Mouse (Mus musculus) Patski (cell line): ENCODE measurements at regions not wholly inside any gene's neighbourhood (a gene's known extent, or its start where the extent isn't known, plus 50 kb on each side); places are given as distances from the start of the nearest gene placed in this dataset.

Experiments
- ATAC-seq: fragments of 100-300 bp; one replicate; pipeline ENCODE4 v1.8.0; 2021
- CTCF ChIA-PET: fragments of 350-600 bp; sonication (Branson Sonifier 250); formaldehyde crosslinking; loops from one replicate; lab custom pipeline; 2022; ENCODE audit warnings: inconsistent platforms; lab: Charles Lee
- POLR2A ChIA-PET: fragments of 350-600 bp; sonication (Branson Sonifier 250); formaldehyde crosslinking; loops from one replicate; lab custom pipeline; 2022; ENCODE audit warnings: antibody characterized with exemption, inconsistent platforms; lab: Charles Lee
- DNase-seq: peaks from one replicate; pipeline ENCODE4 v3.0.0-alpha.2; 2011; ENCODE audit warnings: low read depth, low spot score
- H3K27me3 ChIP-seq: fragments of 371-371 bp; one replicate; pipeline ENCODE4 v1.5.1; 2021
- CTCF ChIP-seq: fragments of 100-300 bp; IDR thresholded peaks from one replicate; pipeline ENCODE4 v1.5.1; 2021
- in situ Hi-C: fragments of 300-500 bp; cut with MboI; formaldehyde crosslinking; loops from 3 replicates; pipeline ENCODE4 v1.11.1; 2018; ENCODE audit warnings: low pct_unique_long_range_greater_than_20kb, mixed read lengths

DNA sequence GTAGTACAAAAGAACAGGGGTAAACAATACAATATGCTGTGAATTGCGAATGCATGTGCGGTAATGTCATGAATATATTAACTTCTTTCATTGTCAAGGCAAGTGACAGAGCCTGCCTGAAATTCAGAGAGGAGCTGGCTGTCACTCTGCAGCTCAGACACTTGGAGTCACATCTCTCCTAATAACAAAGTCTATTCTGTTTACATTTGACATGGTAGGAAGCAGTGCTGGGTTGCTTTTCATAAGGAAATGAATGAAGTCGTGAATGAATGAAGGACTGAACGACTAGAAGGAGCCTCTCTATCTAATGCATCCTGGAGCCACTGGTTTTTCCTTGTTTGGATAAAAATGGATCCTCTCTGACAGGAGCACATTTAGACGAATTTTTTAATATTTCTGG is 1053.9 kb downstream of the 5730522E02Rik start:
- no peak for DNase-seq
- ChIA-PET POLR2A (no interaction called here), CTCF (no interaction called here)
- ATAC-seq = no peak
- H3K27me3 ChIP-seq = no peaks in the 10 kb centered on the region
- no peak for TF ChIP-seq CTCF
- in situ Hi-C loops = no loop called here

DNA sequence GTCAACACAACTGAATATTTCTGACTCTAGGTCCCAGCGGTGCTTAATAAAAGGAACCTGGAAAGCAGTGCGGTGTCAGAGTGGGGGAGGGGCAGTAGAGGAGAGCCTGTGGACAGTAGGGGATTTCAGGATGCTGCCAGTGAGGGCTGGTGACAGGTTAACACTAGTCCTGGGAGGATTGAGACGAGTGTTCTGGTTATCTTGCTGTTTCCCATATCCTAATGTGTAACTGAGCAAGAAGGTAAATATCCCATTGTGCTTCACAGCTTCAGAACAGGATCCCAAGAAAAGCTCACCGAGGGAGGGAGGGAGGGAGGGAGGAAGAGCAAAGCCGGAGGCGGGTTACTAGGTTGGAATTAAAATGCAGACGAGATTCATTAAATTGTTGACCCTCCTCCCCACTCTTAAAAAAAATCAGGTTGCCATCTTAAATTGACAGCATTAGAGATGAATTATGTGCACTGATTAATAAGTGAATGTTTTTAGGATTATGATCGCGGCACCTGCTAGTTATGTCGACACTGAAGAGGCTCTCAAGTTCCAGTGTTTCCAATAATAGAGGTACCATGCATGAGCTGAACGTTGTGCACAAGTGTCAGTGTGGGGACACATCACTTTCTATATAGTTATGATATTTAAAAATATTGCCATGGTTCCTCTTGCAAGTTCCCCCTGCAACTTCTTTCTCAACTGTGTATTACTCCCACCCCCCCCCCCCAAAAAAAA is 1053.3 kb downstream of the 5730522E02Rik start:
- no peaks in the 10 kb centered on the region for H3K27me3 ChIP-seq
- CTCF ChIA-PET = no interaction called here
- ATAC-seq = no peak
- POLR2A ChIA-PET = no interaction called here
- in situ Hi-C loops = no loop called here
- DNase-seq = no peak
- TF ChIP-seq CTCF = no peak

DNA sequence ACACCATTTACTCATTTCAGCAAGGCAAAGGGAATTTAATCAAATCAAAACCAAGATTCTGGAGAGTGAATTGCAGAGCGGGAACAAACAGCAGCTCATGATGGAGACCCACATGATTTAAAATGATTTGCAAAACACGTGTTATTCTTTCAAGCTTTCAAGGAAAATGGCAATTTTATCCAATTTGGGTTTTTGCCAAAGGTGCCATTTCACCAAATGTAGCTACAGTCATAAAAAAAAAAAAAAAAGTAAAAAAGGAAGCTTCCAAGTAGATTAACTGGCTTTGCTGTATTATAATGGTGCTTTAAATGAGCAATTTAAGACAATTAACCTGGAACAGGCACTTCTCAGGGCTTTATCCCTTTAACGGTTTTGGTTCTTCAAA is 1052.7 kb downstream of the 5730522E02Rik start:
- CTCF ChIA-PET = no interaction called here
- in situ Hi-C loops = no loop called here

DNA sequence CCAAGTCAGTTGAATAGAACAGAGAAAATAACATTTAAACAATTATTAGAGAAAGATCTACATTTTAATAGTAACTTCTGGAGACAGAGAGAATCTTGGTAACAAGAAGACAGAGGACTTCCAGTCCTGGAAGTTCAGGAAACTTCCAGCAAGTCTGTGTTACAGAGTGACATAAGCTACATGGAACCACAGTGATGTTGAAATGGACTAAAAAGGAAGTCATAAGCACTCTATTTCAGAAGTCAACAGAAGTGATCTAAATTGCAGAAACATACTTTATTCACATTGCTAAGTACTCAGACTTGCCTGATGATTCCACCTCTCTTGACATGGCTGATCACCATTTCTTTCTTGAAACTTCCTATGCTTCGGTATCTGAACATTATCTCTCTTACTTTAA is 1051.7 kb downstream of the 5730522E02Rik start:
- in situ Hi-C loops = no loop called here
- CTCF ChIA-PET = no interaction called here
- H3K27me3 ChIP-seq = no peaks in the 10 kb centered on the region
- POLR2A ChIA-PET = no interaction called here
- no peak for DNase-seq
- no peak for ATAC-seq
- no peak for TF ChIP-seq CTCF

More for the DNA sequence above, 1052.7 kb downstream of the 5730522E02Rik start:
- TF ChIP-seq CTCF = no peak
- no peaks in the 10 kb centered on the region for H3K27me3 ChIP-seq
- no peak for DNase-seq
- POLR2A ChIA-PET = no interaction called here
- ATAC-seq = no peak

DNA sequence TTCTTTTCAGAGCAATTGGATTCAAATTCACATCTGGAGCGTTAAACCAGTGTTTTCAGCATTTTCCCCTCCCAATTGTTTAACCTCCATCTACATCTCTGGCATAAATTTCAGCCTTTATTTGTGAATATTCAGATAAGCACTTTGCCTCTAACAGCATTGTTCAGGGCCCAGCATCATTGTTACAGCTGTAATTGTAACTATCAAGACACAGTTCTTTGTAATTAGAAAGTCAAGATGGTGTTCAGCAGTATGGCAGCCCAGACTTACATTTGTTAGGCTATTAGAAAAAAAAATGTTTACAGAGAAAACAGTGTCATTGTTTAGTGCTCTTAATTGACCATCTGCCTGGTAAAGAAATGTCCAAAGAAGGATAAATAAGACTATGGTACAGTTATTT is 1042.6 kb downstream of the 5730522E02Rik start:
- ChIA-PET CTCF (no interaction called here), POLR2A (no interaction called here)
- H3K27me3 ChIP-seq = no peaks in the 10 kb centered on the region
- DNase-seq (no peak), ATAC-seq (no peak)
- in situ Hi-C loops = no loop called here
- TF ChIP-seq CTCF = no peak

DNA sequence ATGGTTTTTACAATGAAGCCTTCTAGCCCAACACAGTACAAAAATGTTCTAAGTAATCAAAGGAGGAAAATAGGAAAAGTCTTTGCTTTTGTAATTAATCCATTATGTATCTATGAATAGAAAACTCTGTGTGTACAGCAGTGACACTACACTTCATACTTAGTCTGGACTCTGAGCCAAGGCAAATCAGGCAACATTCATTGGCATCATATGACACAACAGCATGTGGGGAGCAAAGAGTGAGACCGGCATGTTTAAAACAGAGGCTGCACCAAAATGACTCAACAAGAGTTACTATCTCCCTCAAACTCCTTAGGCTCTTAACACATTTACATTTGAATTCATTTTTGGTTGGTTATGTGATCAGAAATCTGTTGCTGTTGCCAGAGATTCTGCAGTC is 1039.5 kb downstream of the 5730522E02Rik start:
- ATAC-seq (no peak), DNase-seq (no peak)
- CTCF ChIA-PET = no interaction called here
- in situ Hi-C loops = no loop called here
- TF ChIP-seq CTCF = no peak
- POLR2A ChIA-PET = no interaction called here
- no peaks in the 10 kb centered on the region for H3K27me3 ChIP-seq
